Mouse (Mus musculus) stomach, embryonic 14.5 days (tissue): ENCODE data around the gene Pnn. TPM values are rescaled to one million over a fixed set of nuclear protein-coding genes. Genes with fewer than 3 reads are reported as not detected.

Source experiments
- ATAC-seq: fragments of 200-750 bp; cut with Nextera tagmentation; 2 replicates; pipeline ENCODE4 v1.8.0; 2017; ENCODE audit warnings: low read depth, moderate TSS enrichment; ENCODE audit not compliant: insufficient number of reproducible peaks, insufficient read depth, low FRiP score
- H3K27ac ChIP-seq: fragments of 300-500 bp; sonication (generic); 2 replicates; pipeline ENCODE4 v1.5.1; 2014; ENCODE audit warnings: mild to moderate bottlenecking, low read length, moderate library complexity, mixed read lengths
- H3K27me3 ChIP-seq: fragments of 300-500 bp; sonication (generic); 2 replicates; pipeline ENCODE4 v1.6.1; 2014; ENCODE audit warnings: low read length, control low read depth, mixed read lengths; ENCODE audit not compliant: control insufficient read depth, insufficient read depth
- H3K36me3 ChIP-seq: fragments of 300-500 bp; sonication (generic); 2 replicates; pipeline ENCODE4 v1.6.1; 2014; ENCODE audit warnings: mild to moderate bottlenecking, control low read depth, low read length, moderate library complexity, mixed read lengths; ENCODE audit not compliant: control insufficient read depth, insufficient read depth
- H3K4me1 ChIP-seq: fragments of 300-500 bp; sonication (generic); 2 replicates; pipeline ENCODE4 v1.6.1; 2014; ENCODE audit warnings: low read length, control low read depth, mixed read lengths; ENCODE audit not compliant: control insufficient read depth, insufficient read depth
- H3K4me2 ChIP-seq: fragments of 300-500 bp; sonication (generic); replicated peaks from 2 replicates; pipeline ENCODE4 v1.6.1; 2014; ENCODE audit warnings: low read depth, low read length, control low read depth
- H3K4me3 ChIP-seq: fragments of 300-500 bp; sonication (generic); 2 replicates; pipeline ENCODE4 v1.5.1; 2014; ENCODE audit warnings: low read depth, low read length, control low read depth
- H3K9ac ChIP-seq: fragments of 300-500 bp; sonication (generic); replicated peaks from 2 replicates; pipeline ENCODE4 v1.6.1; 2014; ENCODE audit warnings: low read depth, mild to moderate bottlenecking, control low read depth, low read length, moderate library complexity, mixed read lengths
- H3K9me3 ChIP-seq: fragments of 300-500 bp; sonication (generic); 2 replicates; pipeline ENCODE4 v1.6.1; 2016; ENCODE audit warnings: low read depth, low read length, control low read depth; ENCODE audit not compliant: control insufficient read depth
- WGBS: fragments of 180-500 bp; shearing (Covaris S2); extraction: QIAGEN DNeasy Blood & Tissue Kit; methylation state at CpG from one replicate; pipeline ENCODE4 v1.1.7; 2014; 5-methylcytosine and 5-hydroxymethylcytosine counted together
- polyA plus RNA-seq: library from polyadenylated mRNA; unstranded; fragments of >200 nt; fragmentation: Nextera tagmentation; extraction: Ambion mirVana; gene quantifications from 2 replicates; pipeline ENCODE4 v1.2.1, GENCODE M21; 2014

Gene Pnn
- polyA plus RNA-seq, result 91.3 and 106 TPM in 2 replicates

DNA sequence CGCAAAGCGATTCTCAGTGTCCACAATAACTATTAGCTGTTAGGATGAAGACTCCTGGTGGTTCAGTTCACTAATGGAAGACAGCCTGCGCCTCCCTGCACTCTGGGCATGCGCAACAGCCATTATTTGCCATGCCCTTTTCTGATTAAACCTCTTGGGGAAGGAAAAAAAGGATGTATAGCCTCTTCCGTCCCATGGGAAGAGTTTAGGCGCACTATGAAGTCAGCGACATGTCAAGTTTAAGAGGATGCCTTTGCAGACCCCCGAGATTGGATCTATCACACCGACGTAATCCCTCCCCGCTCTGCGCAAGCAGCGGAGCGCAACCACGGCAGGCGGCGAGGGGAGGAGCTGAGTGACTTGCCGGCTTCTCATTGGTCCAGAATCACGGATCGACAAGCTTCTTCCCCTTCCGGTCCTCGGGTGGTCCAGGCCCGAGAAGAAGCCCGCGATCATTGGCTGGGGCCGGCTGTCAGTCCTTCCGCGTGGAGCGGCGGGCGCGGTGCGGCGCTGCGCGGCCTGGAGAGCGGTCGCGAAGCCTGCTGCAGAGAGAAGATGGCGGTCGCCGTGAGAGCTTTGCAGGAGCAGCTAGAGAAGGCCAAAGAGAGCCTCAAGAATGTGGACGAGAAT lies at the start of gene Pnn:
TSS of gene Pnn (plus strand) at position 437 of the 630 bp plus-strand sequence.
- H3K36me3 ChIP-seq, result peaks cover 36% of the 10 kb centered on the region
- H3K27me3 ChIP-seq, result no peaks in the 10 kb centered on the region
- H3K4me1 ChIP-seq, result 0 out of 2 replicates have a peak, but pooled peaks cover 6% of the 10 kb centered on the region
- H3K9me3 ChIP-seq, result no peaks in the 10 kb centered on the region
- H3K4me2 ChIP-seq, result peak within 1 kb of the TSS; percentile 79
- WGBS, result under 1% methylated on average over 42 of the region's 43 CpGs
- ATAC-seq, result peak; percentile 99
- H3K27ac ChIP-seq, result peak within 1 kb of the TSS; percentile 93
- peak within 1 kb of the TSS; percentile 100 for H3K4me3 ChIP-seq
- peak within 1 kb of the TSS; percentile 100 for H3K9ac ChIP-seq

- Histone ChIP-seq H3K27me3 (no peaks in the 10 kb centered on the region), H3K4me3 (no peak overlapping the region), H3K36me3 (peaks cover 24% of the 10 kb centered on the region), H3K4me1 (no peaks in the 10 kb centered on the region), H3K4me2 (no peak overlapping the region), H3K9me3 (no peaks in the 10 kb centered on the region), H3K27ac (no peak overlapping the region), H3K9ac (no peak overlapping the region)
- 76% methylated on average over 8 of the region's 8 CpGs for WGBS
- no peak for ATAC-seq
Observed at GRCm38 (mm10) chr12:59017970-59018369, 48.7 kb upstream of the Pnn start.

- WGBS, result 89% methylated on average over 2 of the region's 2 CpGs
- H3K9ac ChIP-seq, result no peak overlapping the region
Observed at GRCm38 (mm10) chr12:59019891-59020290, 46.8 kb upstream of the Pnn start.

GRCm38 (mm10) chr12:59021306-59021705 lies 45.4 kb upstream of the Pnn start:
- H3K4me1 ChIP-seq, result no peaks in the 10 kb centered on the region
- H3K4me2 ChIP-seq, result no peak overlapping the region
- peaks cover 35% of the 10 kb centered on the region for H3K36me3 ChIP-seq
- H3K27me3 ChIP-seq, result no peaks in the 10 kb centered on the region
- no peak overlapping the region for H3K27ac ChIP-seq
- no peaks in the 10 kb centered on the region for H3K9me3 ChIP-seq
- no peak overlapping the region for H3K4me3 ChIP-seq
- 78% methylated on average over 4 of the region's 4 CpGs for WGBS
- ATAC-seq, result no peak
- no peak overlapping the region for H3K9ac ChIP-seq

More at GRCm38 (mm10) chr12:59019891-59020290, 46.8 kb upstream of the Pnn start:
- Histone ChIP-seq H3K4me2 (no peak overlapping the region), H3K4me3 (no peak overlapping the region), H3K4me1 (no peaks in the 10 kb centered on the region), H3K36me3 (peaks cover 32% of the 10 kb centered on the region), H3K9me3 (no peaks in the 10 kb centered on the region), H3K27ac (no peak overlapping the region), H3K27me3 (no peaks in the 10 kb centered on the region)
- no peak for ATAC-seq

DNA sequence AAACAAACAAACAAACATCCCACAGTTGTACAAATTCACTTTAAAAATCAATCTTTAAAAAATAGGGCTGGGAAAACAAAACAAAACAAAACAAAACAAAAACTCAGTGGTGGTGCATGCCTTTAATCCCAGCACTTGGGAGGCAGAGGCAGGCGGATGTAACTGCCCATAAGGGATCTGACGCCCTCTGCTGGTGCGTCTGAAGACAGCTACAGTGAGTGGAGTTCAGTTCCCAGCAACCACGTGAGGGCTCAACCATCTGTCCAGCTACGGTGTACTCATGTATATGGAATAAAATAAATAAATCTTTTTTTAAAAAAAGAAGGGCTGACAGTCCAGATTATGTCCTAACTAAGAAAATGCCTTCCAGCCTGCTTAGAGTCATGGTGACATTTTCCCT lies 34.6 kb upstream of the Pnn start:
- WGBS, result 67% methylated on average over 5 of the region's 5 CpGs
- ATAC-seq, result no peak

GRCm38 (mm10) chr12:59039162-59039970 lies 27.3 kb upstream of the Pnn start:
- H3K4me1 ChIP-seq, result no peaks in the 10 kb centered on the region
- no peak overlapping the region for H3K9ac ChIP-seq
- peak overlapping the region; percentile 66; the same call in 1 of the 2 replicates for H3K27ac ChIP-seq
- H3K27me3 ChIP-seq, result no peaks in the 10 kb centered on the region
- peaks cover 13% of the 10 kb centered on the region for H3K36me3 ChIP-seq
- H3K4me2 ChIP-seq, result peak overlapping the region; percentile 25; the same call in 1 of the 2 replicates
- peak; percentile 33; the same call in 1 of the 2 replicates for ATAC-seq
- no peak overlapping the region for H3K4me3 ChIP-seq
- WGBS, result 67% methylated on average over 10 of the region's 10 CpGs
- H3K9me3 ChIP-seq, result no peaks in the 10 kb centered on the region

More for the DNA sequence above, 34.6 kb upstream of the Pnn start:
- Histone ChIP-seq H3K9me3 (no peaks in the 10 kb centered on the region), H3K9ac (no peak overlapping the region), H3K4me1 (no peaks in the 10 kb centered on the region), H3K4me2 (no peak overlapping the region), H3K27ac (no peak overlapping the region), H3K27me3 (no peaks in the 10 kb centered on the region), H3K36me3 (no peaks in the 10 kb centered on the region), H3K4me3 (no peak overlapping the region)

- 8% methylated on average over 23 of the region's 23 CpGs for WGBS
- Histone ChIP-seq H3K4me3 (no peak overlapping the region), H3K9me3 (no peaks in the 10 kb centered on the region), H3K9ac (no peak overlapping the region), H3K27me3 (no peaks in the 10 kb centered on the region), H3K4me1 (no peaks in the 10 kb centered on the region), H3K36me3 (peaks cover 21% of the 10 kb centered on the region), H3K27ac (peak overlapping the region; percentile 66; the same call in 1 of the 2 replicates), H3K4me2 (peak overlapping the region; percentile 25; the same call in 1 of the 2 replicates)
- ATAC-seq, result peak; percentile 85; the same call in 1 of the 2 replicates
Observed at GRCm38 (mm10) chr12:59039971-59040844, 26.5 kb upstream of the Pnn start.

DNA sequence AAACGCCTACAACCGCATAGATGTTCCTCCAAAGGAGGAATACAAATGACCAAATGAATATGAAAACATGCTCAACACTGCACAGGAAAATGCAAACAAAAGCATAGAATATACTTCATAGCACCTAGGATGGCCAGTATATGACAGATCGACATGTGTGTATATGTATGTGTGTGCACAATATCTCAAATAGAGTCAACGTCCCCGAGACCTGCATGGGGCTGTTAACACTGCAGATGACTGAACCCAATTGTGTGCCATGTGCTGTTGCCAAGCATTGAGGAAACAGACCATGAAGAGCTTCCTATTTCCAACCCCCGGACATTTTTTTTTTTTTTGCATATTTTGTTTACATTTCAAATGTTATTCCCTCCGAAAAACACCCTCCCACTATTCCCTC lies 25.8 kb upstream of the Pnn start:
- no peak overlapping the region for H3K4me2 ChIP-seq
- no peak overlapping the region for H3K4me3 ChIP-seq
- WGBS, result 31% methylated on average over 7 of the region's 7 CpGs
- no peaks in the 10 kb centered on the region for H3K4me1 ChIP-seq
- peak; percentile 19; the same call in 1 of the 2 replicates for ATAC-seq
- no peak overlapping the region for H3K9ac ChIP-seq
- H3K27me3 ChIP-seq, result no peaks in the 10 kb centered on the region
- peaks cover 26% of the 10 kb centered on the region for H3K36me3 ChIP-seq
- H3K27ac ChIP-seq, result no peak overlapping the region
- no peaks in the 10 kb centered on the region for H3K9me3 ChIP-seq
